ENCODE assay signal across 11 mouse cellular contexts in the genomic region with DNA sequence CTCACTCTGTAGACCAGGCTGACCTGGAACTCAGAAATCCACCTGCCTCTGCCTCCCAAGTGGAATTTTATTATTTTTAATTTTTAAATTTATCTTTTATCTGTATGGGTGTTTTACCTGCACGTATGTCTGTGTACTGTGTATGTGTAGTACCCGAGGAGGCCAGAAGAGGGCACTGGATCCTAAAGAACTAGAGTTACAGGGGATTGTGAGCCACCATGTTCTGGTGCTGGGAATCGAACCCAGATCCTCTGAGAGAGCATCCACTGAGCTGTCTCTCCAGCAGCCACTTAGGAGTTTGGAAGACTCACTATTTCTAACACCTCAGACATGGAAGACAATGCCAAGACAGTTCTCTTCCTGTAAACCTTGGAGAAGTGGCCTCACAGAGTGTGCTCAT. TPM values are rescaled to one million over a fixed set of nuclear protein-coding genes. Genes with fewer than 3 reads are reported as not detected.
DNase-seq lines count a peak whose midpoint lies in the region; ATAC-seq and TF ChIP-seq lines count a peak whose summit lies in the region.
"Had no signal": no experiment of that assay in that cellular context is flagged by ENCODE, and none has a peak within 500 bp of the region (broad histone marks: within the 10 kb centered on the region; RNA-seq: fewer than 3 reads in every experiment).

No protein-coding gene starts in this region.

- no peak for TF ChIP-seq POLR2A in brain, embryonic 14.5 days (IDR thresholded peaks at IDR 0.05; ENCODE audit: borderline replicate concordance, extremely low read depth, insufficient read depth, insufficient read length, poor library complexity, severe bottlenecking)

- no peaks in the 10 kb centered on the region for H3K4me1 ChIP-seq in hindbrain, postnatal 0 days (ENCODE audit: insufficient read depth, low read length)
- no peaks in the 10 kb centered on the region for H3K4me1 ChIP-seq in hindbrain, embryonic 10.5 days (replicated peaks)
- H3K4me1 ChIP-seq in midbrain, embryonic 16.5 days (ENCODE audit: control insufficient read depth, insufficient read depth, low read length): no peaks in the 10 kb centered on the region
- H3K4me1 ChIP-seq: embryonic facial prominence, embryonic 10.5 days had no signal

- DNase-seq in hindbrain, postnatal 0 days (ENCODE audit: low spot score): no peak
- DNase-seq in hindbrain, embryonic 10.5 days (ENCODE audit: low spot score): no peak
- peak; percentile 33 for DNase-seq in CD4-positive helper T cell, adult 2 months (ENCODE audit: low read depth, low spot score)
- DNase-seq in brain, embryonic 14.5 days (ENCODE audit: low read depth): no peak
- DNase-seq in neural tube, embryonic 10.5 days (ENCODE audit: extremely low spot score, low spot score): no peak
- no peak for DNase-seq in cerebellum, adult 11-12 months
- DNase-seq: right cerebral cortex, postnatal 25 days had no signal

- peak; percentile 30 for TF ChIP-seq CTCF in hindbrain, postnatal 0 days (IDR thresholded peaks at IDR 0.05; ENCODE audit: low read depth)
- peak; percentile 23; the same call in 1 of the 2 replicates for TF ChIP-seq CTCF in brain, embryonic 14.5 days (IDR thresholded peaks at IDR 0.05; ENCODE audit: borderline replicate concordance, extremely low read depth, insufficient read depth, insufficient read length)

- H3K4me3 ChIP-seq in hindbrain, postnatal 0 days (ENCODE audit: low read length): no peak overlapping the region
- H3K4me3 ChIP-seq in hindbrain, embryonic 10.5 days: no peak overlapping the region
- H3K4me3 ChIP-seq in midbrain, embryonic 16.5 days (ENCODE audit: low read depth, low read length): no peak overlapping the region
- H3K4me3 ChIP-seq: embryonic facial prominence, embryonic 10.5 days had no signal

- no peaks in the 10 kb centered on the region for H3K27me3 ChIP-seq in hindbrain, postnatal 0 days (ENCODE audit: insufficient read depth, low read length)
- no peaks in the 10 kb centered on the region for H3K27me3 ChIP-seq in hindbrain, embryonic 10.5 days (ENCODE audit: insufficient read depth, poor library complexity, severe bottlenecking)
- H3K27me3 ChIP-seq in midbrain, embryonic 16.5 days (ENCODE audit: control insufficient read depth, insufficient read depth, low read depth, low read length): no peaks in the 10 kb centered on the region

- no peak overlapping the region for H3K4me2 ChIP-seq in hindbrain, postnatal 0 days (ENCODE audit: low read depth, low read length)
- H3K4me2 ChIP-seq in midbrain, embryonic 16.5 days (ENCODE audit: low read length): no peak overlapping the region
- H3K4me2 ChIP-seq: midbrain, embryonic 11.5 days had no signal

- no peak overlapping the region for H3K27ac ChIP-seq in hindbrain, postnatal 0 days
- H3K27ac ChIP-seq in hindbrain, embryonic 10.5 days: no peak overlapping the region
- H3K27ac ChIP-seq in midbrain, embryonic 16.5 days (ENCODE audit: low read length): no peak overlapping the region
- H3K27ac ChIP-seq: embryonic facial prominence, embryonic 10.5 days had no signal

- H3K9me3 ChIP-seq in hindbrain, postnatal 0 days (ENCODE audit: low read length): no peaks in the 10 kb centered on the region
- H3K9me3 ChIP-seq in hindbrain, embryonic 10.5 days: no peaks in the 10 kb centered on the region
- no peaks in the 10 kb centered on the region for H3K9me3 ChIP-seq in midbrain, embryonic 16.5 days (replicated peaks; ENCODE audit: control insufficient read depth, low read length, poor library complexity, severe bottlenecking)
- H3K9me3 ChIP-seq: embryonic facial prominence, embryonic 10.5 days had no signal

- no peak overlapping the region for H3K9ac ChIP-seq in hindbrain, postnatal 0 days (replicated peaks; ENCODE audit: low read length)
- no peak overlapping the region for H3K9ac ChIP-seq in midbrain, embryonic 16.5 days (ENCODE audit: low read depth, low read length)

- H3K36me3 ChIP-seq in hindbrain, postnatal 0 days (ENCODE audit: insufficient read depth, low read length): no peaks in the 10 kb centered on the region
- peaks cover 14% of the 10 kb centered on the region for H3K36me3 ChIP-seq in hindbrain, embryonic 10.5 days
- H3K36me3 ChIP-seq in midbrain, embryonic 16.5 days (ENCODE audit: control insufficient read depth, insufficient read depth, low read length): no peaks in the 10 kb centered on the region

- 87% methylated on average over 3 of the region's 3 CpGs for WGBS in hindbrain, postnatal 0 days
- 86% methylated on average over 3 of the region's 3 CpGs for WGBS in hindbrain, embryonic 10.5 days
- 87% methylated on average over 3 of the region's 3 CpGs for WGBS in midbrain, embryonic 16.5 days

- ATAC-seq in hindbrain, postnatal 0 days: no peak
- peak; percentile 54 for ATAC-seq in megakaryocyte progenitor cell, adult 5-6 weeks (replicated peaks; ENCODE audit: poor library complexity)
- ATAC-seq in midbrain, embryonic 16.5 days: no peak

RNA-seq across cellular contexts. Expression of a gene that starts 11.1 kb away (rescaled TPM):
- total RNA-seq in hindbrain, postnatal 0 days (2014; rRNA removed): 40.9 and 41.8 TPM in 2 replicates
- polyA plus RNA-seq in hindbrain, postnatal 0 days (2015; fragmentation: Nextera tagmentation; extraction: Ambion mirVana): 30.8 and 32.2 TPM in 2 replicates
- 28.2 and 36.7 TPM in 2 replicates for polyA plus RNA-seq in hindbrain, embryonic 10.5 days (2016; fragmentation: Nextera tagmentation; extraction: Ambion mirVana)
- polyA plus RNA-seq in brain, embryonic 14.5 days (2012; rRNA removed): 44.4 and 45.4 TPM in 2 replicates
- 57.1 and 64.4 TPM in 2 replicates for total RNA-seq in megakaryocyte progenitor cell, adult 5-6 weeks (2015)
- total RNA-seq in megakaryocyte progenitor cell, adult 5-6 weeks (2017): 71.4 and 85.8 TPM in 2 replicates
- polyA plus RNA-seq in midbrain, embryonic 16.5 days (2015; fragmentation: Nextera tagmentation; extraction: Ambion mirVana): 32.8 and 39.3 TPM in 2 replicates

RNA-seq across cellular contexts. Expression of a gene that starts 50.9 kb away (rescaled TPM):
- total RNA-seq in hindbrain, postnatal 0 days (2014; rRNA removed): 51.6 and 57.3 TPM in 2 replicates
- polyA plus RNA-seq in hindbrain, postnatal 0 days (2015; fragmentation: Nextera tagmentation; extraction: Ambion mirVana): 2.0 and 2.7 TPM in 2 replicates
- 3.1 and 3.4 TPM in 2 replicates for polyA plus RNA-seq in hindbrain, embryonic 10.5 days (2016; fragmentation: Nextera tagmentation; extraction: Ambion mirVana)
- polyA plus RNA-seq in brain, embryonic 14.5 days (2012; rRNA removed): 57.6 and 75.1 TPM in 2 replicates
- total RNA-seq in megakaryocyte progenitor cell, adult 5-6 weeks (2015): 45.5 and 47.0 TPM in 2 replicates
- 43.8 and 47.6 TPM in 2 replicates for total RNA-seq in megakaryocyte progenitor cell, adult 5-6 weeks (2017)
- polyA plus RNA-seq in midbrain, embryonic 16.5 days (2015; fragmentation: Nextera tagmentation; extraction: Ambion mirVana): 2.0 and 2.5 TPM in 2 replicates

Comparison
In these comparisons a context has a peak if more than half of its experiments do, and no peak if none do; other contexts are left out.
1. RNA of a gene that starts 50.9 kb away (polyA plus RNA-seq): 57.6 to 75.1 TPM in brain, embryonic 14.5 days; 3.1 to 3.4 TPM in hindbrain, embryonic 10.5 days, 2.0 to 2.5 TPM in midbrain, embryonic 16.5 days and 2.0 to 2.7 TPM in hindbrain, postnatal 0 days; every median in the first group is over 10 times any median in the second.